Mouse (Mus musculus) forelimb bud, embryonic 11.5 days (tissue): ENCODE data around the gene Klhdc7b.

Experiments used
- DNase-seq: peaks from one replicate; pipeline ENCODE4 v3.0.0-alpha.2; 2012; ENCODE audit warnings: low read depth, low spot score

Gene Klhdc7b

DNA sequence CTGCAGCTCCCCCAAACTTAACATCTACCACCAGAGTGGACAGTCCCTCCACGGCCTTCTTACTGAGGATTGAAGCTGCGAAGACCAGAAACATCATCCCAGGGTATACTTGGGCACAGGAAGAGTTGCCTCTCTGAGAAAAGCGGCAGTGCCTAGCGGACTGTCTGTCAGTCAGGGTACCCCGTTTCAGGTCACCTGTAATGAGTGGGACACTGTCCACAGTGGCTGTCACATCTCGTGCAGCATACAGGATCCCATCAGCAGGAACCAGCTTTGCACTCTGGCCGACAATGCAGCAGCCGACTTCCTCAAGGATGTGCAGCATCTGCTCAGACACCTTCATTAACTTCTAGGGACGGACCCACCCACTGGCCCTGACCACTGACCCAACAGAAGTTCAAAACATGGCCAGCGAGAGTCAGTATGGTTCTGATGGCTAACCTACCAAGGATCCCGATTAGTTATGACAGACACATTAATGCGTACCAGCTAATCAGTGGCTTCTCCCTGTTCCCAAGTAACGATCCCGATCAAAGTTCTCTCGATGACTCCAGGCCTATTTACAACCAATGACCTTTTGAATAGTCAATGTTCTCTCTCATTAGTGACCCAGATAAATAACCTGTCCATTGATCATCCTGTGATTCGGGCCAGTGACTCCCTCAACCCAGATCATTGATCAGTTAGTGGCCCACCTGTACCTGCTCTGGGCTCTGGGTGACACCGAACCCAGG, 9.7 kb upstream of the Klhdc7b start:
- no peak for DNase-seq

DNA sequence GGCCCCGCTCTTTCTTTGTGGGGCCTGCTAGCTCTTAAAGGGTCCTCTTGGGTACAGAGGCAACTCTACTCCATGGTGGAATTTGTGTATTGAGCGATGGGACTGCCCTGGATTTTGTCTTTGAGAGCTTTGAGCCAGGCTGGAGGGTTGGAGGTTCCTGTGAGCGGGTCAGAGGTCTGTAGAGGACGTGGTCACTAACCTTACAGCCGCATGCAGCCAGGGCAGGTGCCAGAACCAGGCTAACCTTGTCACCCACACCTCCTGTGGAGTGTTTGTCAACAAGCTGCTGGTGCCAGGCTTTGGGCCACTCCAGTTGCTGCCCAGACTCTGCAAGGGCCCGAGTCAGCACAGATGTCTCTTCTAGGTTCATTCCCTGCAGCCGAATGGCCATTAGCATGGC, 8.7 kb upstream of the Klhdc7b start:
- DNase-seq = no peak

DNA sequence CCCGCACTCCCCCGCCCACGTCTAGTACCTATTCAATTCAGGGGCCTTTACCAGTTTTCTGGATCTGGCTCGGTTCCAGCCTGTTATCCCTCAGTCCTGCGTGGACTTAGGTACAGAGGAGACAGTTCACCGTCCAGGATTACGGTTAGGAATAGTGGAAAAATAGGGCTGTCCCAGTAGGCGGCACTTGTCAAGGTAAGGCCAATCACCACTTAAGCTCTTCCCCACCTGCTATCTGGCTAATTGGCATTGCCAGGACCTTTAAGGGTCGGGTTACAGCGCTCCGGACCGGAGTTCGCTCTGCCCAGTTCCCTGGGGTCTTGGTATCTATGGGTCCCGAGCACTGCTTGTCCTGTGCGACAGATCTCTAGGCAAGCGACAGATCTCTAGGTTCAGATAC, 7.8 kb upstream of the Klhdc7b start, which contains the start of gene Tymp:
Gene Tymp (minus strand): TSS at position 83 of the 400 bp plus-strand sequence.
- no peak for DNase-seq

DNA sequence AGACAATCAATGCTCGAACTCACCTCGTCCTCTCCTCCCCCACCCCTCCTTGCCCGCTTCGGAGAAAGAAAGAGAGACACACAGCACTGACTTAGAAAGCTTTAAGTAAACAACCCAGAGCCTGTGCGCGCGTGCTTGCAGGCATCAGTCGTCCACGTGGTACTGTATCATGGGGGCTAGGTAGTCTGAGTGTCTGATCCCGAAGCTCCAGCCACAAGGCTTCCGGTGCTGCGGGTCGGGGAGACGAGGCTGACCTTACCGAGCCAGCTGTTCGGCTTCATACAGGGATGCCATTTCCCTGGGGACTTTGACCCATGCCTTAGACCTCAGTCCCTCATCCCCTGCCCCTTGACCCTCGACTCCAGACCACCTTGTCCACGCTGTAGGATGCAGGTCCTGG, 7.4 kb upstream of the Klhdc7b start:
- no peak for DNase-seq

DNA sequence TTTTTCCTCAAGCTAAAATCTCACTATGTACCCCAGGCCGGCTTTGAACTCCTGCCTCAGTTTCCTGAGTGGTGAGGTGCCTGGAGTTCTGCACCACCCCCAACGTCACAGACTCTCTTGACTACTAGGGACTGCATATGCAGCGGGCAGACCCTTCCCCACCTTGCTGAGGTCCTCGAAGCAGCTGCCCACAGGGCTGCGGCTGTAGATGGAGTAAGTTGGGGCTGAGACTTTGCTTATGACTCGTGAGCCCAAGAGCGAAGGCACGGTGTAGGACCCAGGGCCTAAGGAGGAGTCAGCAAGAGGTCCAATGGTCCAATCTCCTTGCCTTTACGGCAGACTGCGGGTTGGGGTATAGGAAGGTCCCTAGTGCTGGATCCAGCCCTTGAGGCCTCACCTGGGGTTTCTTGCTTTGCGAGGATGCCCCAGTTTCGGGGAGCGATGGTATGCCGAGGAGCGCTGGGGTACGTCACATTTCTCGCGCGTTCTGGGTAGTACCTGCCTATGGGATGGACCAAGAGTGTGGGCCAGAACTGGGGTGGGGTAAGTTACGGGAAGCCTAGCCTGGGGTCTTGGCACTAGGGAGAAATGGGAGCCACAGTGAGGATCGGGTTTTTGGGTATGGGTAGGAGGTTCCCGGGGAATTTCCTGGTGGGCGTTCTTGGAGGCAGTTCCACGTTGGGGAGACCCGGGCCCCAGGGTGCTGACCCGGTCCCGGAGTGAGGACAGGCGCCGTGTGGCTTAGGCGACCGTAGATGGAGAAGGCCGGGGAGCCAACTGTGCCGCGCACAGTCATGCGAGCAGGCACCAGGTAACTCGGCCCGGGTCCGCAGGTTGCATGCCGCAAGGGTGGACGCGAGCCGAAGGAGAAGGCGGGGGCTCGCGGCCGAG, 6.5 kb upstream of the Klhdc7b start:
- no peak for DNase-seq

DNA sequence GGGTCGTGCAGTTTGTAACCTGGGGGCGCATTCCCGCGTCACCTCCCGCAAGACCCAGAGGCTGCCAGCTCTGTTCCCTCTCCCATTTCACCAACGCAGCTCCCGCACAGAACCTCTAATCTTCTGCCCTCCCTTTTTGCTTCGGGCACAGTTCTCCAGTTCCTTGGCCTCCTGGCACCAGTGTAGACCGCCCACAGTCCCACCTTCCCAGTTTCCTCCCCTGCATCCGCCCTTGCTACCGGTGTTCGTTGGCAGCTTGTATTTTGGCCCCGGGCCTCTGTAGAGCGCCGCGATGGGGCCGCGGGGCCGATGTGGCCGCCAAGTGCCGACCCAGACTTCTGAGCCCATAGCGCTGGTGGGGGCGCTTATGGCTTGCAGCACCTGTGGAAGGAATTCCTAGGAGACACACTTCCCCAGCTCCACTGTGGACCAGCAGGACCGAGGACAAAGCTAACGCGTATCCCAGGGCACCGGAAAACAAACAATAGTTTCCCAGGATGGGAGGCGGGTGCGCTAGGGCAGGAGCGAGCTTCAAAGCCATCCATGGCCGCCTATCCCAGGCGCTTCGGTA, 5.8 kb upstream of the Klhdc7b start, which contains the start of gene Odf3b:
Gene Odf3b (minus strand): TSS at position 452 of the 571 bp plus-strand sequence.
- no peak for DNase-seq

DNA sequence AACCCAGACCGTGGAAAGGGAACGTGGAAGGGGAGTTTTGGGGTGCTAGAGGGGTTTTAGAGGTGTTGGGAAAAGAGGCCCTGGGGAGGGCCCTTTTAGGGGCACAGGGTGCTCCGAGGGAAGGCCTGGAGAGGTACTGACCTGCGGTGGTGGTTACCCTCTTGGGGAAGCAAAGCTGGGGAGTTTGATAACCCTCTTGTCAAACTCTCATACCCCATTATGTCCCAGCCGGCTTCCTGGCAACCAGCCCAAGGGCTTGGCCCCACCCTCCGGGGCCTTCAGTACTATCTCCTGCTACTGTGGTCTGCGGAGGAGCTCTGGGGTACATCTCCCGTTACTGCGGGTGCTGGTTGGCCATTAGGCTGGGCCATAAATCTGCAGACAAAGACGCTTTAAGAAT, 5.3 kb upstream of the Klhdc7b start:
- no peak for DNase-seq

DNA sequence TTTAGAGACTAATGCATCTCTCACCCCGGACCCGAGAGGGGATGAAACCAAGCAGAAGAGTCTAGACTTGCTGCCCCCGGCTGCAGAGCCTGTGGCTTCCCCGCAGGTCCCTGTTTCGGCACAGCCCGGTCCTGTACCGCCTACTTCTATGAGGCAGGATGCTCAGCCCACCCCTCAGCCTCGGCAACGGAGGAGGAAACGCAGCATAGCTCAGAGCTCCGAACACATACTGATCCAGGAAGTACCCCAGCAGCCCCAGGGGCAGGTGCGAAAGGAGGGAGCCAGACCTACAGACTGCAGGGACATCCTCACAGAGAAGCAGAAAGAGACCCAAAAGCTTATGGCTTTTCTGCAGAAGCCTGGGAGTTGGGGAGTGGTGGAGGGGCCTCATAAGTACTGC, 2.4 kb downstream of the Klhdc7b start:
- DNase-seq = no peak

DNA sequence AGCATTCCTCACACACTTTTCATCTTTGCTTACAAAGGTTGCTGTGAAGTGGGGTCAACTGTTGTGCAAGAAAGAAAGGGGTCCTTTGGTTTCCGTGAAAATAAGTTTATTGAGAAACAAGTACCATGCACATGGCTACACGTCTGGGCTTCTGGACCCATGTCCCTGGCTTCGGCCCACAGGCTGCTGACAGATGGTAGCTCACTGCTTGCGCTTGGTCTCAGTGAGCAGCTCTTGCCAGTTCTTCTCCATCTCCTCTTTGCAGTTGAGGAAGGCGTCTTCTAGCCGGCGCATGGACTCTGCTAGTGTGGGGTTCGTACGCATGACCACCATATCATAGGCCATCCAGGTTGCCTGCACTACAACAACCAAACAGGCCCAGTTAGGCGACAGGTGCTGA, 5.4 kb downstream of the Klhdc7b start:
- DNase-seq = no peak

DNA sequence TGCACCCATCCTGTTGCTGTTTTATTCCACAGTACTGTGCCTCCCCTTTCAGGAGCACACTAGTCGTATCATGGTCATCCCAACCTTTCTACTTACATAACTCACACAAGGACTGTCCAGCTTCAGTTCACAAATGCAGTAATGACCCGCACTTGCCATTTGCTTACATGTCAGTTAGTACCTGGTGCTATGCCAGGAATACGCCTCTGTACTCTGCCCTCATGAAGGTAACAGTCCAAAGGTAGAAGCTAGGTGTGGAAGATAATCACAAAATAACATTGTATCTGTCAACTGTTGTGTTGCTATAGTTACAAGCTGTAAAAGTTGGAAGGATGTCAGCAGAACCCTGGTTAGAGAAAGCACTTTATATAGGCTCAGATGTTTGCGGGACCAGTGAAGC, 12.2 kb downstream of the Klhdc7b start:
- DNase-seq = no peak

DNA sequence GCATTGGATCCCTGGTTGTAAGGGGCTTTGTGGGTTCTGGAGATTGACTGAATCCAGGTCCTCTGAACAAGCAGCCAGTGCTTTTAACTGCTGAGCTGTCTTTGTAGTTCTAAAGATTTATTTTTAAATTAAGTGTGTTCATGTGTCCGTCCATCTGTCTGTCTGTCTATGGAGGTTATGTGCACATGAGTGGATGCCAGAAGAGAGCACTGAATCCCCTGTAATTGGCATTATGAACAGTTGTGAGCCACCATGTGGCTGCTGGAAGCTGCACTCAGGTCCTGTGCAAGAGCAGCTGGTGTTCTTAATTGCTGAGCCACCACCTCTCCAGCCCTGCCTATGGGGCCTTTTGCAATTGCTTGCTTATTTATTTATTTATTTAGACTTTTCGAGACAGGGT, 13.4 kb downstream of the Klhdc7b start:
- no peak for DNase-seq

DNA sequence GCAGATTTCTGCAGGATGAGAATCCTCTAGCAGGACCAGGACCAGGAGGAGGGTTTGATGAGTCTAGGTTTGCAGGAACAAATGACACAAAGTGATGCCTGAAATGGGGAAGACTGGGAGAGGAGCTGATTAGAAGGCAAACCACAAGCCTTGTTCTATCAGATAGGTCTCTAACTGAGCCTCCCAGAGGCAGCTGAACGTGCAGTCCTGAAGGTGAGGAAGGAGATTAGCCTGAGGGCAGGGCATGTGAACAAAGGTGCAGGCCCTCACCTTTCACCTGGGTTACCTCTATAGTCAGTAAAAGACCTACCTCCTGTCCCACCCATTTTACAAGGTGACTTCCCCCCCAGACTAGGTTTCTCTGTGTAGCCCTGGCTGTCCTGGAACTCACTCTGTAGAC, 15.0 kb downstream of the Klhdc7b start:
- no peak for DNase-seq

DNA sequence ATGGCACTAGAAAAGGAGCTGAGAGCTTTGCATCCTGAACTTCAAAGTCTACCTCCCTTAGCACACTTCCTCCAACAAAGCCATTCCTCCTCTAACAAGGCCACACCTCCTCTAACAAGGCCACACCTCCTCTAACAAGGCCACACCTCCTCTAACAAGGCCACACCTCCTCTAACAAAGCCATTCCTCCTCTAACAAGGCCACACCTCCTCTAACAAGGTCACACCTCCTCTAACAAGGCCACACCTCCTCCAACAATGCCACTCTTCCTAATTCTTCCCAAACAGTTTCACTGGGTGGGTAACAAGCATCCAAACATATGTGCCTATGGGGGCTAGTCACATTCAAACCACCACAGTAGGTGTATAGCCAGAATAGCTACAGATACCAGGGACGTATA, 17.8 kb downstream of the Klhdc7b start:
- DNase-seq = no peak

DNA sequence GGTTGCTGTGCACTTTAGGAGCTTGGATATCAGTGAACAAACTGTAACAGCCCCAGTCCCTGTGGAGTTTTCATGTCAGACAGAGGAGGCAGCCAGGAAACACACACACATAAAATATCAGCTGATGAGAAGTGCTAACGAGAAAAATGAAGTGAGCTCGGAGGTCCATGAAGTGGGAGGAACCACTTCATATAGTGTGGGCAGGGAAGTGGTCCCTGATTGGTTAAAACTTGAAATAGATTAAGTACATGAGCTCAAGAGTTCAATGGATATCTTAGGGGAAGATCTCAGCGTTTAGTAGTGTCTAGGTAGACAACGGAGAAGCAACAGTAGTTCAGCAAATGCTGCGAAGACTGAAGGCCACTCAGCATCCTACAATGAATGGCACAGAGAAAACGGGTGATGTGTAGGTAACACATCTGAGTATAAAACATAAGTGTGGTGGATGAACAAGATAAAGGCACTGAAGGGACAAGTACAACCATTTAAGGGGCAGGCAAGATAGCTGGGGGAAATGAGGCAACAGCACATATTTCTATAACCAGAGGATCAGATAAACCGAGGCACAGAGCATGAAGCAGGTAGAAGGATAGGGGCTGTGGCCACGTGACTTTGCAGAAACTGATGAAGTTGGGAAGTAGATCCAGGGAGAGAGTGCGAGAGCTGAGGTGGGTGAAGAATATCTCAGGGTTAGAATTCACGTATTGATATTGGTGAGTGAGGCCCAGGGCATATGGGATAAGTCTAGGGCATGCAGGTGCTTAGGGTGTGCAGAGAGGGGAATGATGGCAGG, 20.3 kb downstream of the Klhdc7b start:
- no peak for DNase-seq

DNA sequence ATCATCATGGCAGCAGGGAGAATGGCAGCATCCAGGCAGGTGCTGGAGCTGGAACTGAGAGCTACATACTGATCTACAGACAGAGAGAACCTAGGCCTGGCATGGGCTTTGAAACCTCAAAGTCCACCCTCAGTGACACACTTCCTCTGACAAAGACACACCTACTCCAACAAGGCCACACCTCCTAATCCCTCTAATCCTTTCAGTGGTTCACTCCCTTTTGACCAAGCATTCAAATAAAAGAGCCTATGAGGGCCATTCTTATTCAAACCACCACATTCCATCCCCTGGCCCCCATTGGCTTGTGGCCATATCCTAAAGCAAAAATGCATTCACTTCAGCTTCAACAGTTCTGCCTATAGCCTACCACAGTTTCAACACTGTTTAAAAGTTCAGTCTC, 22.0 kb downstream of the Klhdc7b start:
- DNase-seq = no peak

DNA sequence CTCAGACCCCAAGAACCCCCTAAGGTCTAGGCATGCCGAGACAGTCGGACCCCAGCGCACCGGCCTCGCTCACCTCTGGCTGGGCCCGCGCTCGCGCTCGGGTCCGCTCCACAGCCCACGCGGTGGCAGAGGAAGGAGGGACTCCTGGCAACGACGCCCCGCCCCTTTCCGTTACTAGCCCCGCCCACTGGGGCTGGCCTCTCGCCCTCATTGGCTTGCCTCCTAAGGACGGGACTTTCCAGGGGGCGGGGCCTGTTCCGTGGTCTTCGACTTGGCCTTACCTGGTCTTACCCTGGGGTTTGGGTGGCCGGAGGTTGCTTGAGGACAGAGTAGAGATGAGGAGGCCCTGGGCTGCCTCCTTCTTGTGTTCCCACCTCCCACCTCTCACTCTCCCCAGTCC, 25.4 kb downstream of the Klhdc7b start, which contains the start of gene Syce3:
Gene Syce3 (minus strand): TSS at position 386 of the 400 bp plus-strand sequence.
- DNase-seq = no peak

DNA sequence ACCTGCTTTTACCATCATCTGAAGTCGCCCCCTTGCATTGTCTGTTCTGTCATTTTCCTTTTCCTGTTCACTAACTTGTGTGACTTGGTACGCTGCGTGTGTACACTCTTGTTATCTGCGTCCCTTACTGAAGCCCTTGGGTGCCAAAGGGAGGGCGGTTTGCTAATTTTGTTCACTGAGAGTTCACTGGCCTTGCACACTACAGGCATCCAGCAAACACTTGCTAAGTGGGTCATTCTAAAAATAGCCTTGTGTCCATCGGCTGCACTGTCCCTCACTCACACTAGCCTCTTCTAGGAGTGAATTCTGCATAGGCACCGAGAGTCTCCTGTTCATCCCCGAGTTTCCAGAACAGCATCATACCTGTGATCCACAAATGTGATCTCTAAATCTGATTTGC, 30.6 kb downstream of the Klhdc7b start:
- no peak for DNase-seq

DNA sequence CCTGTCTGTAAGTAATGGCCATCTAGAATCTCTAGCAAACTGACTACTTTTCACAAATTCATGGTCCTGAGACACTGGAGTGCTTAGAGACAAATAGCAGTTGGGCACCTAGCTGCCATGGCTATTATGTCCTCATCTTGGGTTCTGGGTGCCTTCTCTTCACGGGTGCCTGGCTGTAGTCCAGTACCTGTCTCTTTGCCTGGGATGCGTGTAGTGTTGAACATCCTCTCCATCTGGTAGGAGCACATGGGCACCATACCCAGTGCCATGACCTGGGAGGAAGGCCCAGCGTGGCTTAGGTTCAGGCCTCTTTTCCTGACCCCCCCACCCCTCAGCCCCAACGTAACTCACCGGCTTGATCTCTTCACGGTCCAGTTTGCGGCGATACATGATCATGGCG, 37.2 kb downstream of the Klhdc7b start:
- DNase-seq = no peak

DNA sequence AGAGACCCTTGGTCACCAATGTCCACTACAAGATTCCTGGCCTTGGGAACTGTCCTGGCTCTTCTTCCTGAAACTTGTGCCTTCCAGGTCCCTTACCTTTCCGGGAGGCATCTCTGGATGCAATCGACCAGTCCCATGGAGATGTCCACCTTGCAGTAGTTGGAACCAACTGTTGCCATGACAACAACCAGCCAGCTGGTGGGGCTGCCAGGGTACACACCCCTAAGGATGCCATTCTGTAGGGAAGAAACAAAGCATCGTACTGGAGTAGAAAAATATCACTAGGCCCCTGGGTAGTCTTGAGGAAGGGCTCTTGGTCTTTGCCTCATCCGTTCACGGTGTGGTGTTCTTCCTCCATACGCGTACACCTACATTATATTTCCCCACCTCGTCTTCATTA, 39.9 kb downstream of the Klhdc7b start:
- DNase-seq = no peak

DNA sequence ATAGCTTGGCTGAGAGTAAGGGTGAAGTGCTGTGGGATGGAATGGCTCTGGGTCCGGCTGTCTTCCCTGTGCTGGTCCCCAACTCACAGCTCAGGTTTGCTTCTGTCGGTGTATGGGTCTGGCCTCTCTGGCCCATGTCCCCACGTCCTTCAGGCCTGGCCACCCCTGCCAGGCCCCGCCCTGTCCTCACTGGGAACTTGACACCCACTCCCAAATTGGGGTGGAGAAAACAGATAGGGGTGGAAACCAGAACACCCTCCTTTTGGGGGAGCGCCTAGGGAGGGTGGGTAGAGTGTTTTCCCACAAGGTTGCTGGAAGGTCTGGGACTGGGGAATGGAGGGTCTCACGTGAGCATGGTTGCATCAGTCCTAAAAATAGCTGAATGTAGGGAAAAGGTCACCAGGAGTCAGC, 41.0 kb downstream of the Klhdc7b start, which contains the start of gene Cpt1b:
Gene Cpt1b (minus strand): TSS at position 153 of the 411 bp plus-strand sequence.
- no peak for DNase-seq

DNA sequence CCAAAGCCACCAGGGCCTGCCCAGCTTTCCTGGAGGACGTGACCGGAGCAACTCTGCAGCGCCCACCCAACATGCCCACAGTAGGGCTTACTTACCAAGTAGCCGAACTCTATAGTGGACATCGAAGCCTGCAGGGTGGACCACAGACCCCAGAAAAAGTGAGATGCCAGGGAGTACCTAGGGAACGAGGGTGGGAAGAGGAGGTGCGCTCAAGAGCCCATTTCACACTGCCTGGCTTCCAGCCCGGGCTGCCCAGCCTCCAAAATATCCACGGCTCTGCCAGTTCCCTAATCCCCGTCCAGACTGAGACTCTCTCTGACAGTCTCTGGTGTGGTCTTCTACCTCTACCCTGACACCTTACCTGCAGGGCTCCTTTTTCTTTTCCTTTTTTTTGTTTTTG, 42.0 kb downstream of the Klhdc7b start:
- DNase-seq = no peak
